Mouse (Mus musculus): Measurements from ENCODE around the gene Atxn7l3. TPM values are rescaled to one million over a fixed set of nuclear protein-coding genes. Genes with fewer than 3 reads are reported as not detected.

Atxn7l3 gene
- polyA plus RNA-seq, 1 experiment from 2014 or later, result 30.1 TPM

GRCm38 (mm10) chr11:102317901-102318575 lies 21.6 kb upstream of the Atxn7l3 start:
- ATAC-seq, result peak; percentile 51
- Histone ChIP-seq H3K4me3 (replicated peaks) (peak overlapping the region; percentile 99), H3K4me2 (replicated peaks) (peak overlapping the region; percentile 92), H3K4me1 (replicated peaks) (peaks cover 30% of the 10 kb centered on the region), H3K36me3 (peaks cover 25% of the 10 kb centered on the region), H3K9me3 (no peaks in the 10 kb centered on the region), H3K27ac (peak overlapping the region; percentile 100), H3K9ac (replicated peaks) (peak overlapping the region; percentile 100), H3K27me3 (no peaks in the 10 kb centered on the region)
- under 1% methylated on average over 48 of the region's 77 CpGs for WGBS

DNA sequence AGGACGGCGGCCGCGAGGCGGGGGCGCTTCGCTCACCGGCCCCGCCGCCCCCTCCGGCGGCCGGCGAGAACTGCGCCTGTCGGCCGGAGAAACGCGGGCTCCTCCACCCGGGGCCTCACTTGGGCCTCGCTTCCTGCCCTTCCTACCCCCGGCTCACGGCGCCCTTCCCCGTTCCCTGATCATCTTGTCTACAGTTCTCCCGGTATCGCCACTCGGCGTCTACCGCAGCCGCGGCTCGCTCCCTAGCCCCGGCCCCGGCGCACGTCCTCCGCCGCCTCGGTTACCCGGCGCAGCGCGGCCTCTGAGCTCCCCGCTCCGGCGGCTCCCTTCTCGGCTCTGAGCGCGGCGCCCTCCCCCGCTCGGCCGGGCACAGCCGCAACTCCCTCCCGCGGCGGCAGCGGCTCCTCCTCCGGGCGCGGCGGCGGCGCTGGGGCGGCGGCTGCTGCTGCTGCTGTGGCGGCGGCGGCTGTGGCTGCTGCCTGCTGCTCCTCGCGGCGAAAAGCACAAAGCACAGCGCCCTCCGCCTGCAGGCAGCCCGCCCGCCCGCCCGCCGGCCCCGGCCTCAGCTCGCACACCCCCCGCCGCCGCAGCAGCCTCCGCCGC lies 21.0 kb upstream of the Atxn7l3 start:
- Histone ChIP-seq H3K4me3 (replicated peaks) (peak overlapping the region; percentile 99), H3K27ac (peak overlapping the region; percentile 100), H3K4me1 (replicated peaks) (peaks cover 30% of the 10 kb centered on the region), H3K27me3 (no peaks in the 10 kb centered on the region), H3K9ac (replicated peaks) (peak overlapping the region; percentile 100), H3K36me3 (peaks cover 31% of the 10 kb centered on the region), H3K4me2 (replicated peaks) (peak overlapping the region; percentile 92), H3K9me3 (no peaks in the 10 kb centered on the region)
- under 1% methylated on average over 74 of the region's 87 CpGs for WGBS
- ATAC-seq, result peak; percentile 12

DNA sequence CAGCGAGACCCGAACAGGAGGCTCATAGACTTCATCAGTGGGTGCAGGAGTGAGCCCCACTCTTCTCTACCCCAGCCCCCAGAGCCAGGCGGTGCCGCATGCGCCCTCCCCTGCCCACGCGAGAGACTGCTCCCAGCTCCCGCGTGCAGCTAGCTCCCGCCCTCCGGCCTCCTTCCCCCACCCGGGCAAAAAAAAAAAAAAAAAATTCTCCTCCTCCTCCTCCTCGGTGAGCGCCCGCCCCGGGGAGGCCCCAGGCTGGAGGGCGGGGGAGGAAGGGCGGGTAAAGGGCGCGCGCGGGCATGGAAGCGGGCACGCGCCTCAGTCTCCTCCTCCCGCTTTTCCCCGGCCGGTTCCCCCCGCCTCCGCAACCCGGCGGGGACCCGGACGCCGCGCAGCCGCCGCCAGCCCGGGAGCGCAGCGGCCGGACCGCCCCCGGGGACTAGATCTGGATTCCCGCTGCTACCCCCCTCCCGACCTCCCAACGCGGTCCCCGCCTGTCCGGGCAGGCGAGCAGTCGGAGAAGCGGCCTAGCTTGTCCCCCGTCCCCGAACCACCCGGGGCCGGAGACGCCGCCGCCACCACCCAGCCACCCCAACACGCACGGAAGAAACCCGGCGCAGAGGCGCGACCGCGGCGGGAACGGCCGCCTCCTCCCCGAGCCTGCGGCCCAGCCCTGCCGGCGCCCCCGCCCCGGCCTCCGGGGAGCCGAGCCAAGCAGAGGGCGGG lies 20.3 kb upstream of the Atxn7l3 start:
- ATAC-seq, result peak; percentile 44
- WGBS, result under 1% methylated on average over 68 of the region's 80 CpGs
- peak overlapping the region; percentile 100 for H3K27ac ChIP-seq
- H3K27me3 ChIP-seq, result no peaks in the 10 kb centered on the region
- H3K4me2 ChIP-seq (replicated peaks), result peak overlapping the region; percentile 92
- H3K4me1 ChIP-seq (replicated peaks), result peaks cover 30% of the 10 kb centered on the region
- H3K36me3 ChIP-seq, result peaks cover 38% of the 10 kb centered on the region
- H3K9ac ChIP-seq (replicated peaks), result peak overlapping the region; percentile 100
- peak overlapping the region; percentile 99 for H3K4me3 ChIP-seq (replicated peaks)
- H3K9me3 ChIP-seq, result no peaks in the 10 kb centered on the region

DNA sequence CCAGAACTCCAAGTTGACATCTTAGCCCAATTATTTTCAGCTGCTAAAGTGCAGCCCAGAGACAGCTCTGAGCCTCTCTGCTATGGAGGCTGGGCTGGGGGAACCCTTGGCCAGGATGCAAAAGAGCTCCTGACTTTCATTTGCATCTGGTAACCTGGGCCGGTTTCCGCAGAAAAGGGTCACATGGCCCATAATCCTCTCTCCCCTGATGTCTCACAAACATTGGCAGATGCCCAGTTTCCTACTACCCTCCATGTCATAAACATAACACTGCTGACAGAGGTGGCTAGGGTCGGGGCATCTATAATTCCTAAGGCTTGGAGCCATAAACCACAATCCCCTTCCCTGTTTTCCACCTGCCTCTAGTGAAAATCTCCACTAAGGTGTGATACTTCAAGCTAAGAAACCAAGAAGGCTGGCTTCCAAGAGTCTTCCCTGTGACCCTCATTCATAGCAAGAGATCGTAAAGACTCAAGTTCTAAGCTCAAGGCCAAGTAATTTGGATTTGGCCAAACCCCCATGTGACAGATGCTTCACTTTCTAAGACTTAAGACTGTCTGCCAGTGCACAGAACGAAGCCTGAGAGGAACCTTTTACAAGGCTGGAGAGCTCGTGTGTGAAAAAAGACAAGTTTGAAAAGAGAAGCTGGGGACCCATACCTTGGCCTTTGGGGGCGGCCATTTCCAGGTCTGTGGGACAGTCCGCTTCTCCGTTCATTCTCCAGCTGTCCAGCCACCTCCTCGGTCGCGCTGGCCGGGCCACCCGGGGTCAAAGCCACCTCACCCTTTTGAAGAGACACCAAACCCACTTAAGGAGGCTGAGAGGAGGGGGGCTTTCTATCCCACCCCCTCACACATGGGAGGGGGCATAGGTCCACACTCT lies 19.5 kb upstream of the Atxn7l3 start:
- Histone ChIP-seq H3K27ac (peak overlapping the region; percentile 100), H3K4me1 (replicated peaks) (peaks cover 30% of the 10 kb centered on the region), H3K4me2 (replicated peaks) (peak overlapping the region; percentile 92), H3K9me3 (no peaks in the 10 kb centered on the region), H3K36me3 (peaks cover 46% of the 10 kb centered on the region), H3K9ac (replicated peaks) (peak overlapping the region; percentile 100), H3K27me3 (no peaks in the 10 kb centered on the region), H3K4me3 (replicated peaks) (peak overlapping the region; percentile 99)
- ATAC-seq, result no peak
- WGBS, result 9% methylated on average over 14 of the region's 14 CpGs

DNA sequence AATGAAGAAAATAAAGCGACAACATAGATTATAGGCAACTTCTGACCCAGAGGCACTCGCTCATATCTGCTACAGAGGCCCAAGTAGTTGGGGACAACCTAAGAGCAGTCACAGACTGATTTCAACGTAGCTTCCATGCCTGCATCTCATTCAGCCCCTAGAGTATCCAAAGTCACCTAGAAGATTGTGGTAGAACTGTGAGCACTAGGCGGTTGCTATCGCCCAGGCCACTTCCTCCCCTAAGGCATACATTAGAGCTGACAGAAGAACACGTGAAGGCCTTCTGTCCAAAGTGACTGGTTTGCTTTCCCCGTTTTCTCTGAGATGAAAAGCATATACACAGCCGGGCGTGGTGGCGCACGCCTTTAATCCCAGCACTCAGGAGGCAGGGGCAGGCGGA lies 17.9 kb upstream of the Atxn7l3 start:
- peaks cover 36% of the 10 kb centered on the region for H3K4me1 ChIP-seq (replicated peaks)
- peaks cover 60% of the 10 kb centered on the region for H3K36me3 ChIP-seq
- no peak overlapping the region for H3K4me3 ChIP-seq (replicated peaks)
- no peak overlapping the region for H3K27ac ChIP-seq
- no peak for ATAC-seq
- H3K9me3 ChIP-seq, result no peaks in the 10 kb centered on the region
- no peak overlapping the region for H3K9ac ChIP-seq (replicated peaks)
- WGBS, result 90% methylated on average over 12 of the region's 12 CpGs
- no peak overlapping the region for H3K4me2 ChIP-seq (replicated peaks)
- no peaks in the 10 kb centered on the region for H3K27me3 ChIP-seq

DNA sequence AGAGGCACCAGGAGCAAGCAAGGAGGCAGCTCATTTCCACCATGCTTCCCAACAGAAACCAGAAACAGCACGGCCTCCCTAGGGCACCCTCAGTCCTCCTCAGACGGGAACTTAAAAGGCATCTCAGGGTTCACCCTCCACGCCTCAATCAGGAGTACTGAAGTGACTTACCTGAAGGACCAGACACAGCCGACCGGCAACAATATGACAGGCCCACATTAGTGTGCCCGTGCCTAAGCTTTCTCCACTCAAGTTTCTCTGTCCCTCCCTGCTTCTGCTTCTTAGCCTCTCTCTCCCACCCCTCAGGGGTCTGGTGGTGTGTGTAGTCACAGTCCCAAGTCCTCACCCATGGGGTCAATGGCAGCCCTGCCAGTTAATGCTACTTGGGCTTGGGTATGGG lies 16.2 kb upstream of the Atxn7l3 start:
- no peaks in the 10 kb centered on the region for H3K27me3 ChIP-seq
- 90% methylated on average over 6 of the region's 6 CpGs for WGBS
- H3K4me1 ChIP-seq (replicated peaks), result peaks cover 43% of the 10 kb centered on the region
- no peak overlapping the region for H3K4me3 ChIP-seq (replicated peaks)
- ATAC-seq, result no peak
- H3K4me2 ChIP-seq (replicated peaks), result no peak overlapping the region
- no peak overlapping the region for H3K9ac ChIP-seq (replicated peaks)
- no peak overlapping the region for H3K27ac ChIP-seq
- H3K9me3 ChIP-seq, result no peaks in the 10 kb centered on the region
- H3K36me3 ChIP-seq, result peaks cover 68% of the 10 kb centered on the region

- no peaks in the 10 kb centered on the region for H3K9me3 ChIP-seq
- no peak overlapping the region for H3K27ac ChIP-seq
- H3K4me3 ChIP-seq (replicated peaks), result no peak overlapping the region
- H3K9ac ChIP-seq (replicated peaks), result no peak overlapping the region
- no peaks in the 10 kb centered on the region for H3K27me3 ChIP-seq
- H3K36me3 ChIP-seq, result peaks cover 75% of the 10 kb centered on the region
- WGBS, result 80% methylated on average over 4 of the region's 4 CpGs
- no peak for ATAC-seq
- H3K4me2 ChIP-seq (replicated peaks), result no peak overlapping the region
- peaks cover 43% of the 10 kb centered on the region for H3K4me1 ChIP-seq (replicated peaks)
These were observed 15.5 kb upstream of the Atxn7l3 start for GRCm38 (mm10) chr11:102311966-102312365.

DNA sequence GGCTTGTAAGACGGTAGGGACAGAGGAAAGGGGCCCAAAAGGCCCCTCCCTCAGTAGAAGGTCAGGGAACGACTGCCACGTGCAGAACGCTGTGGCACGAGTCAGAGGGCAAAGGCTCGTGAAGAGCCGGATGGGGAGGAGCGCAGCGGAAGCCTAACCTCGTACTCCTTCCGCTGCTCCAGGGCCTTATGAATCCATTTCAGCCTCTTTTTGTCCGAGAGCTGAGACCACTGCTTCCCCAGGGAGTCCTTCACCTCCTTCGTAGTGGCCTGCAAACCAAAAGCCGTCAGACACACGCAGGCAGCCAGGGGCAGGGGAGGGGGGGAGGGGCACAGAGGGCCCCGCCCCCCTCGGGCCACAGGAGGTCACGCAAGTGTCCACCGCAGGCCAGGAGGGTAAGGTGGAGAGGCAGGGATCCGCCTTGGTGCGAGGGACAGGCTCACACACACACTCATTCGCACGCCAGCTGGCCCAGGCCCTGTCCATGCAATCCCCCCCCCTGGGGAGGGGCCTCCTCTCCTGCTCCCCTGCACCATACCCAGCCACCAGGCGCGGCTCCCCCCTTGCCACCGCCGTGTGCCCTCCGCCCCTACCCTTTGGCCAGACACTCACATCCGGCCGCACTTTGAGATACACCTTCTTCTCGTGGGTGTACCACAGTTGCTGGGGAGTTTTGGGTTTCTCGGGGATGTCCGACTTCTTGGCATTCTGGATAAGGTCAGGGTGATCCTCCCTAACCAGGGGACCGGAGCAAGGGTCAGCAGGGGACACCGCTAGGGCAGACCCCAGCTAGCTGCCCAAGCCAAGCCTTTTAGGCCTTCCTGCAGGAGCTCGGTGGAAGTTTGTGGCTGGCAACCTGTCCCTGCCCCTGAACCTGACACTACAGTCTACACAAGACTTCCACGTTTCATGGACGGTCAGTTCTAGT lies 14.6 kb upstream of the Atxn7l3 start:
- Histone ChIP-seq H3K9me3 (no peaks in the 10 kb centered on the region), H3K9ac (replicated peaks) (peak overlapping the region; percentile 28), H3K4me3 (replicated peaks) (no peak overlapping the region), H3K4me2 (replicated peaks) (no peak overlapping the region), H3K27me3 (no peaks in the 10 kb centered on the region), H3K4me1 (replicated peaks) (peaks cover 38% of the 10 kb centered on the region), H3K27ac (no peak overlapping the region), H3K36me3 (peaks cover 84% of the 10 kb centered on the region)
- 44% methylated on average over 38 of the region's 38 CpGs for WGBS
- ATAC-seq, result no peak

DNA sequence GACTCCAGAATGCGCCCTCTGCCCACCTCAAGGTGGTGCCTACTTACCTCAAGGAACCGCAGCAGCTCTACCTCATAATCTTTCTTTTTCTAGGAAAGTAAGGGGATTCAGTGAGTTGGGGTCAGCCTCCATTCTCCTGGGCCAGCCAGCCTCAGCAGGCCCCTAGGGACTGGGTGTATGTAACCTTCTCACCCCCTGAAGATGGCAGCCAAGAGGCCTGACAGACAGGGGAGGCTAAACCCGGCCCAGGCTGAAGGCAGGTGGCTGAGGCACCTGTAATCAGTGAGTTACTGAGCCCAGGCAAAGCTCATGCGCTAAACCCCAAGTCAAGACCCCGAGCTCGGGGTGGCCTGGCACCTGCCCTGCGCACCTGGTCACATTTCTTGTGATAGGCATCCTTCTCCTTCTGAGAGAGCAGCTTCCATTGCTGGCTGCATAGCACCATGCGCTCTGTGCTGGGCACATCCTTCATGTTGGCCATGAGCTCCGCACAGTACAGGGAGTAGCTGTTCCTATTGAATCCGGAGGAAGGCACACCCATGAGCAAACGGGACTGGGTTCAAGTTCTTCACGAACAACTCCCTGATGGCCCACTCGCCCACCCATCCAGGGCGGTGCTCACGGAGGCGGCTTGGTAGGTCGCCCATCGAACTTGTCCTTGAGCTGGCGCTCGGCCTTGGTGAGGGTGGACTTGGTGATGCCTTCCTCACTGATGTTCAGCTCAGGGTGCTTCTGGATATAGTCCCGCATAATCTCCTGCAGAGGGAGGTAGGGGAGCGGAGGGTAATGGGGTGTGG lies 13.6 kb upstream of the Atxn7l3 start:
- ATAC-seq, result no peak
- peak overlapping the region; percentile 57 for H3K27ac ChIP-seq

DNA sequence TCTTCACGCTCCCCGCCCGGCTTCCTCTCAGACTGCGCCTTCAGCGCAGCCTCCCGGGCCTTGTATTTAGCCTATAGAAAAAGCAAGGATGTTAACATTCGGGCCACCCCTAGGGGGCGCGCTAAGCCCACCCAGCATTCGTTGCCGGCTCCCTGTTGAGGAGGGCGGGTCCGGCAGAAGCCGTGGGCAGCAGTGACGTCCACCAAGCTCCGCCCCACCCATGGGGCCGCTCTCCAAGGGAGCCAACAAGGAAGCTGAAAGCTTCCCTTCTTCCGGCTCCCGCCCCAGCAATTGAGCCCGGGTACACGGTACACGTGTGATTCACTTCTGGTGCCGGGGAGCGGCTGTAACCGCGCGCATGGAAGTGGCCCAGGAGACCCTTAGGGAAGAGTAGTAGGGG lies 12.5 kb upstream of the Atxn7l3 start:
- Histone ChIP-seq H3K4me2 (replicated peaks) (peak overlapping the region; percentile 50), H3K4me3 (replicated peaks) (peak overlapping the region; percentile 27), H3K9me3 (no peaks in the 10 kb centered on the region), H3K27me3 (no peaks in the 10 kb centered on the region), H3K4me1 (replicated peaks) (peaks cover 24% of the 10 kb centered on the region), H3K9ac (replicated peaks) (peak overlapping the region; percentile 8; the same call in 1 of the 2 replicates), H3K27ac (peak overlapping the region; percentile 57), H3K36me3 (peaks cover 72% of the 10 kb centered on the region)
- under 1% methylated on average over 27 of the region's 27 CpGs for WGBS
- ATAC-seq, result peak; percentile 93

More for the DNA sequence above, 13.6 kb upstream of the Atxn7l3 start:
- peaks cover 28% of the 10 kb centered on the region for H3K4me1 ChIP-seq (replicated peaks)
- no peaks in the 10 kb centered on the region for H3K9me3 ChIP-seq
- peak overlapping the region; percentile 27 for H3K4me3 ChIP-seq (replicated peaks)
- 89% methylated on average over 22 of the region's 22 CpGs for WGBS
- no peak overlapping the region; the same call in 1 of the 2 replicates for H3K9ac ChIP-seq (replicated peaks)
- peak overlapping the region; percentile 50 for H3K4me2 ChIP-seq (replicated peaks)
- no peaks in the 10 kb centered on the region for H3K27me3 ChIP-seq
- peaks cover 82% of the 10 kb centered on the region for H3K36me3 ChIP-seq

Data from midbrain, embryonic 13.5 days (tissue).